Mouse (Mus musculus): Measurements from ENCODE around the gene Kirrel2.
"Not testable (repeated sequence)": the region's sequence is repeated elsewhere in the genome, so short reads cannot be mapped to it uniquely, and the experiment has no call there.

Gene Kirrel2

GRCm38 (mm10) chr7:30457629-30458330, at the start of gene Kirrel2, which contains the start of gene Nphs1:
Gene Kirrel2 (minus strand): TSS chr7:30457690.
Gene Nphs1 (plus strand): TSS chr7:30458315.
- DNase-seq (ENCODE audit: low spot score in 2 of 2), result no peak

GRCm38 (mm10) chr7:30501159-30501558, 43.7 kb upstream of the Kirrel2 start:
- not testable (repeated sequence) for DNase-seq (ENCODE audit: low spot score in 2 of 2)

GRCm38 (mm10) chr7:30495506-30496042, 38.1 kb upstream of the Kirrel2 start:
- DNase-seq (ENCODE audit: low spot score in 2 of 2), result not testable (repeated sequence)

- DNase-seq (ENCODE audit: low spot score in 2 of 2), result no peak
These were observed 36.0 kb upstream of the Kirrel2 start, which contains the start of gene Prodh2 for GRCm38 (mm10) chr7:30493401-30493931. Gene Prodh2 (plus strand): TSS chr7:30493622.

GRCm38 (mm10) chr7:30492765-30493164, 35.3 kb upstream of the Kirrel2 start:
- peak; percentile 53 to 76 for DNase-seq (ENCODE audit: low spot score in 2 of 2)

- DNase-seq (ENCODE audit: low spot score in 2 of 2), result no peak
These were observed 33.4 kb upstream of the Kirrel2 start for GRCm38 (mm10) chr7:30490957-30491307.

- peak; percentile 26 to 47 for DNase-seq (ENCODE audit: low spot score in 2 of 2)
These were observed 32.9 kb upstream of the Kirrel2 start for GRCm38 (mm10) chr7:30490251-30490956.

GRCm38 (mm10) chr7:30484250-30484649, 26.8 kb upstream of the Kirrel2 start:
- no peak for DNase-seq (ENCODE audit: low spot score in 2 of 2)

- no peak for DNase-seq (ENCODE audit: low spot score in 2 of 2)
These were observed 20.2 kb upstream of the Kirrel2 start for GRCm38 (mm10) chr7:30477415-30478381.

GRCm38 (mm10) chr7:30476136-30476535, 18.6 kb upstream of the Kirrel2 start:
- DNase-seq (ENCODE audit: low spot score in 2 of 2), result not testable (repeated sequence)

- no peak for DNase-seq (ENCODE audit: low spot score in 2 of 2)
These were observed 17.5 kb upstream of the Kirrel2 start for GRCm38 (mm10) chr7:30474999-30475398.

- peak; percentile 44 to 46 for DNase-seq (ENCODE audit: low spot score in 2 of 2)
These were observed 14.9 kb upstream of the Kirrel2 start for GRCm38 (mm10) chr7:30472411-30472810.

- no peak for DNase-seq (ENCODE audit: low spot score in 2 of 2)
These were observed 7.4 kb upstream of the Kirrel2 start for GRCm38 (mm10) chr7:30464816-30465300.

GRCm38 (mm10) chr7:30463996-30464395, 6.5 kb upstream of the Kirrel2 start:
- no peak for DNase-seq (ENCODE audit: low spot score in 2 of 2)

GRCm38 (mm10) chr7:30463568-30463967, 6.1 kb upstream of the Kirrel2 start:
- no peak for DNase-seq (ENCODE audit: low spot score in 2 of 2)

- no peak for DNase-seq (ENCODE audit: low spot score in 2 of 2)
These were observed 2.0 kb upstream of the Kirrel2 start for GRCm38 (mm10) chr7:30459484-30459883.

- DNase-seq (ENCODE audit: low spot score in 2 of 2), result no peak
These were observed 420 bp downstream of the Kirrel2 start for GRCm38 (mm10) chr7:30456911-30457628.

GRCm38 (mm10) chr7:30456487-30456886, 1.0 kb downstream of the Kirrel2 start:
- DNase-seq (ENCODE audit: low spot score in 2 of 2), result no peak

GRCm38 (mm10) chr7:30454259-30454658, 3.2 kb downstream of the Kirrel2 start:
- no peak for DNase-seq (ENCODE audit: low spot score in 2 of 2)

GRCm38 (mm10) chr7:30453766-30454165, 3.7 kb downstream of the Kirrel2 start:
- peak; percentile 70 to 71 for DNase-seq (ENCODE audit: low spot score in 2 of 2)
